Mouse (Mus musculus) thymus, postnatal 36 days (tissue): Measurements from ENCODE around the gene Sacs.
"Not testable (repeated sequence)": the region's sequence is repeated elsewhere in the genome, so short reads cannot be mapped to it uniquely, and the experiment has no call there.

ENCODE experiments used
- DNase-seq, 2 experiments: peaks; one replicate each; pipeline ENCODE4 v3.0.0; 2022; ENCODE audit warnings: mixed read lengths in 2 of 2

Sacs gene

DNA sequence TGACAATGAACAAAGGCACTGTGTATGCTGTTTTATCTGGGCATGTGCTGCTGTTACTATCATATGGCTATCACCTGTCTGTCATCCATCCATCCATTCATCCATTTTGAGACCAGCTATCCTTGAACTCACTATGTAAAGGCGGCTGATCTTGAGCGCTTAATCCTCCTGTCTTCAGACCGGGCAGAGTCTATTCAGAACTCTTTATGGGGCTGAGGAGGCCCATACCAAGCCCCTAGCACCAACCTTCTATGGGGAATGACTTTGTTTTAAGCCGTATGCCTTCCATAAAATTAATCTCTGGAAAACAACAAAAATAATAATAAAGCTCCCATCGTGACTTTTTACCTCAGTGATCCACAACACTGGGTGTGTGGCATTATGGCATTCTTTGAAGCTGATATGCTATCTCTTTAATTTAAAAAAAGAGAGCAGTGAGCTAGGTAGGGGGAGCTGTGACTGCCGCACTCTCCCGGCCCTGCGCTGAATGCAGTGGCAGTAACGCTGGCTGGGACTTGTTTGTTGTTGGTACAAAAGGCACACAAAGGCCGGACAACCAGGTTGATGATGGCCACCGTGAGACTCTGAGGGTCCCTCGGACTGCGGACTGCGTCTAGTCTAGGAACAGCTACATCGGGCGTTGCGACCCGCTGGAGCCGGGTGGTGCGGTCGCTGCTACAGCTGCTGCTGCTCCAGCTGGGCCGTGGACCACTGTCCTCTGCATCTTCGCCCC, at the start of gene Sacs:
Gene Sacs, plus strand, starts transcription at position 464 of the 733 bp plus-strand sequence.
- DNase-seq = no peak

DNA sequence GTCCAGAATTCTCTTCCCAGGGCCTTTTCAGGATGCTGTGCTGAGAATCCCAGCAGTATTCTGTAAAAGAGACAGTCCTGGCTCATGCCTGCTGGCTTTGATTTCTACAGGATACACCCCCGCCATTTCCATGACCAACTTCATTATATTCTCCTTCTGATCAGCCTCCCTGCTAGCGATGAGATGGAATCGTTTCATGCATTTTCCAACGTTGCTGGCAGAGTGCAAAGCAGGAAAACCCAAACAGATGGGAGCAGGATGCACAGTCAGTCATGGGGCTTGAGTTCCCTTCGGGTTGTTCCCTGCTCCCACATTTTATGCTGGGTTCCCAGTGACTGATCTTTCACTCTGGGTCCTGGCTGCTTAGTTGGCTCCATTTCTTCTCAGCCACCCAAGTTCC, 47.3 kb upstream of the Sacs start:
- no peak for DNase-seq

DNA sequence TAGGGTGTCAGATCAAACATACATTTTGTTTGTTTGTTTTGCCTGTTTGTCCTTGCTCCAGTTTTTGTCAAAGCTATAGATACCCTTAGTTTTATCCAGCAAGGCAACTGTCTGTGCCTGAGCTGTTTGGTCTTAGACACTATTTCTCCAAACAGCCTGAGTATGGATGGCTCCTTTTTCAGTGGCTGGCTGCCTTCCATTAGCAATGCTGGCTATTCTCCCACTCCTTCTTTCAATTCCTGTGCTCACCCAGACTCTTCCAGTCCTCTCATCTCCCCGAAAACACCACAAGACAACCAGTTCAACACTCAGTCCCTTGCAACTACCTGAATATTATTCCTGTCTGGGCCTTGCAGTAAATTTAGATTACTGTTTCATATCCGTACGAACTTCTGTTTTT, 46.2 kb upstream of the Sacs start:
- no peak for DNase-seq

DNA sequence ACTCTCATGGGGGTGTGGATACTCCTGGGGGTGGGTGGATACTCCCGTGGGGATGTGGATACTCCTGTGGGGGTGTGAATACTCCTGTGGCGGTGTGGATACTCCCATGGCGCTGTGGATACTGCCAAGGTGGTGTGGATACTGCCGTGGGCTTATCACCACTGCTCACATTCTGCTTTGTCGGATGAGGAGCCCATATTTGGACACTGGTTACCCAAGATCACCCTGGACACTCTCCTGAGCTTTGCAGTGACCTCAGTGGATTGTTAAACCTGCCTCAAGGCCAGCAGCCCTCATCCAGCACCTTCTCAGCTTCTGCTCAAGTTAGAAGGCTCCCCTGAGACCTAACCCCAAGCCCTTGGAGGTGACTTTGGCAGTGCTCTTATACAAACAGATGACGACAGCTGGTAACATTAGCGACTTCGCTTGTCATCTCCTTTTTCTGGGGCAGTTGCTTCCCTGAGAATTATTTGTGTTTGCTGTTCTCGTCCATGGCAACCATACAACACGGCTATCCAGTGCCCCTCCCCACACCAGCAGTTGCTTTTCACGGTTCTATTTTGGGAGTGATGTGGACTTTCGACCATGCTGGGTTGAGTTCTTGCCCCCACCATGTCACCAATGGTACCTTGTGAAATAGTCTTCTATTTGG, 40.2 kb upstream of the Sacs start:
- no peak for DNase-seq

DNA sequence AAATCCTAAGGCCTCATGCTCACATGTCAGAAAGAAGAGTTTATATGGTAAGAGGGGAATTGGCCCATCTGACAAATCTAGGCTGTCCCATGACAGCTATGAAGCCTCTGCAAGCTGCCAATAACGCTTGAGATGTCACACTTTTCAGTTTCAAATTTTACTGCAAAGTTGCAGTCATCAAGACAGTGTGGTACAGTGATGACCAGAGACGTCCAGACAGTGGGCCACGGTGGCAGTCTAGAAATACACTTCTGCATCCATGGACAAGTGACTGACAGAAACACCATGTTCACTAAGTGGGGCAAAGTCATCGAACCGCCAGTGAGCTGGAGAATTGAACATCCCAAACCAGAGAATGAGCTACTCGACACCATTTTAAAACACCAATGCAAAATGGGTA, 37.5 kb upstream of the Sacs start:
- DNase-seq = no peak

DNA sequence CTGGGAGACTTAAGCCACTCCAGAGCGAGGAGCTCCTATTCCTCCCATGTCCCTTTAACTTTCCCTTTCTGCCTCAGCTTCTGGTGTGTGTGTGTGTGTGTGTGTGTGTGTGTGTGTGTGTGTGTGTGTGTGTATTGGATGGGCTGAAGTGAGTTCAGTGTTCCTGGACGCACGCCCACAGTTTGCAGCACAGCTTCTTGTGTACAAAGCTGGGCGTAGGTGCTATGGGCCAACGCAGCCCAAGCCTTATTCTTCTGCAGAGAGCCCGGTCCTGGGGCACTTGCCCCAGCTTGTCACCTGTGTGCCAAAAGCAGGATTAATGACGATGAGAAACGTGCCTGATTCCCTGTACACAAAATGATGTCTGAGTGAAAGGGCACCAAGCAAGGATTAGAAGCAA, 31.9 kb upstream of the Sacs start:
- no peak for DNase-seq

DNA sequence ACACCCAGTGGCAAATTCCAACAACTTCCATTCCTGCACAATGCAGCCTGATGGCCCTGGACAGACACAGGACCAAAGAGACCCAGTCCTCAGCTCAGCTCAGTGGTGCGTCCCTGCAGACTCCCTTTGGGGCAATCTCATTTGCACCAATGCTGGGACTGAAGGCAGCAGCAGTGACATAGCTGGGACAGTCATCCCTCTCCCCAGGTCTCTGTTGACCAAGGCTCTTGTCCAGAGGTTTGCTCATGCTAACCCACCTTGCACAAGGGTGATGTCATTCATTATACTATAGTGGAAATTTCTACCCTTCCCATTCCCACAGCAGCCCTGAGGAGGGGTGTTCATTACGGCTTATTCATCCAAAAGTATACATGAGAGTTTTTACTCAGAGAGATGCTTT, 29.6 kb upstream of the Sacs start:
- DNase-seq = no peak

DNA sequence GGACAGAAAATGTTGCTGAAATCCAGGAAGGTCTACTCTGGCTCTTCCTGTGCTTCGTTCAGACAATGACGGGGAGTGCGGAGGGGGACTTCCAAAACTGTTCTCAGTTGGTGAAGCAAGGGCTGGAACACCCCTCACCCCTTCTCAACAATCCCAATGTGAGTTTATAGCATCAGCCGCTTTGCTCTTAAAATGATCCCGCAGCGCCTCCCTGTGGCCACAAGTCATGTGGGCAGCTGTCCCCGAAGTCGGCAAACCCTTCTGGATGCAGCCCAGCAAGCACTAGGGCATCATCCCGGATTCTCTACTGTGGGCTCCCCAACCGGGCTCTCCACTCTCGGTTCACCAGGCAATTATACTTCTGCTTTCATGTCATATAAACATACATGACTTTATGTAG, 25.9 kb upstream of the Sacs start:
- DNase-seq = peak; percentile 70 to 77

DNA sequence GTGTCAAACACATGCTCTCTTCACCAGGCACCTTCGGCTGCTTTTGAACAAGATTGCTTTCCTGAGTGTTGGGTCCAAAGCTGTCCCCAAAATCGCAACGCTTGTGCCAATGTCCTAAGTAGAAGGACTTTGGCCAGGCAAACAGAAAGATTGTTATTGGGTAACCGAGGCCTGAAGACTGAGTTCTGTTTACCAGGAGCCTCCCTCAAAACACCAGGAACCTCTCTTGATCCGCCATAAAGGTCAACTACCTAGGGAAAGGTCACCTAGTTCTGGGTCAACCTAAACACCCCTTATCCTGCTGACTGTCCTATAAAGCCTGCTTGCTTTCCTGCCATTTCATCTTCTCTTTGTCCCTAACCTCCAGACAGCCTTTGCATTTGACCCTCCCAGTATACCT, 13.5 kb upstream of the Sacs start:
- no peak for DNase-seq

DNA sequence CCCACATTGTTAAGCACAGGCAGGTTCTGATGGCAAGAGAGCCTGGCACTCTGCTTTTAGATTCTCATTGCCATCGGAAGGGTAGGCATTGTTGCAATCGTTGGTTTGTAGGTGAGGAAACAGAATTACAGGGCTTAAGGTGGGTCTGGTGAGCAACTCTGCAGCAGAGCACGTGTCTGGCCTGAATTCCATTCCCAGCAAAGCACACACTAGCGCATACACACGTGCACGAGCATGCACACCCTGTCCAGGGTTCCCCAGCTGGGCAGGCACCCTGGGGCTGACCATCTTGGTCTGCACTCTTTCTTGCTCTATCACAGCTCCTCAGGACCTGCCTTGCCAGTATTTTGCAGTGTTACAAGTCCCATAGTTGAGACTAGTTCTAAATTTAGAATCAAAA, 13.1 kb upstream of the Sacs start:
- DNase-seq = no peak

DNA sequence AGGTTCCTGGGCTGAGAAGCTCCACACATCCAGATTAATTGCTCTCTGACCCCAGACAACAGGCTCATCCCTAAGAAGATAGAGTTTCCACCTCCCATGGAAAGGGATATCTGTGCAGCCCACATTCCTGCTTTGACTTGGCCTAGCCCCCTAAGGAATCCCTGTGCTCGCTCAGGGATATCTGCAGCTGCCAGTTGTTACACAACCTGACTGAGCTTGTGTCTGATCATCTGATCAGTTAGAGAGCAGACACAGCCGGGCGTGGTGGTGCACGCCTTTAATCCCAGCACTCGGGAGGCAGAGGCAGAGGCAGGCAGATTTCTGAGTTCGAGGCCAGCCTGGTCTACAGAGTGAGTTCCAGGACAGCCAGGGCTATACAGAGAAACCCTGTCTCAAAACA, 10.9 kb upstream of the Sacs start:
- not testable (repeated sequence) for DNase-seq

DNA sequence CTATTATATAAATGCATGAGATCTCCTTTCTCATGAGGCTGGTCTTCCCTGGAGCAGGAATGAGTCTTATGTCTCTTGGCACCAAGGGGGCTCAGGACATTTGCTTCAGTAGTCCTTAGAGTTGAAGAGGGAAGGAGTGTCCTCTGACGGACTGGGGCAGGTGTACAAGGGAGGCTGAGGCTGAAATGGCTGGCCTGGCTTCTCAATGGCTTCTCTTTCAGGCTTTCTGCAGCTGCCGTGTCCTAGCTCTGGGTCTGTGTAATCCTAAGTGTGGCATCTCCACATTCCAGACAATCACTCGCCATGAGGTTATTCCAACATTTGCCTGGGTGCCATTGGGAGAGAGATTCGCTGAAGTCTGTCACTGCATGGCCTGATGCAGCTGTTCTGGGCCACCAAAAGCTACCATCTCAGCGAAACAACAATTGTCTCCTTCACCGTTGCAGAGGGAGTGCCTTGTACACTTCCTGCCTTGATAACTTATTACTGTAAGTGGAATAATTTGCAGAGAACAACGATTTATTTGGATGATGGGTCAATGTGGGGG, 9.2 kb upstream of the Sacs start:
- no peak for DNase-seq

DNA sequence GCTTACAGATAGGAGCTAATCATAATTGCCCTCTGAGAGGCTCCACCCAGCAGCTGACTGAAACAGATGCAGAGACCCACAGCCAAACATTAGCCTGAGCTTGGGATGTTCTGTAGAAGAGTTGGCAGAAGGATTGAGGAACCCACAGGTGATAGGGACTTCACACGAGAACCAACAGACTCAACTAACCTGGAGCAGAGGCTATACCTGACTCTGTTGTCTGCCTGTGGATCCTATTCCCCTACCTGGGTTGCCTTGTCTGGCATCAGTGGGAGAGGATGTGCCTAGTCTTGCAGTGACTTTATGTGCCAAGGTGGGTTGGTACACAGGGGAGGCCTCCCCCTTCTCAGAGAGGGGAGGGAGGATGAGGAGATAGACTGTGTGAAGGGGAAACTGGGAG, 5.7 kb upstream of the Sacs start:
- no peak for DNase-seq

DNA sequence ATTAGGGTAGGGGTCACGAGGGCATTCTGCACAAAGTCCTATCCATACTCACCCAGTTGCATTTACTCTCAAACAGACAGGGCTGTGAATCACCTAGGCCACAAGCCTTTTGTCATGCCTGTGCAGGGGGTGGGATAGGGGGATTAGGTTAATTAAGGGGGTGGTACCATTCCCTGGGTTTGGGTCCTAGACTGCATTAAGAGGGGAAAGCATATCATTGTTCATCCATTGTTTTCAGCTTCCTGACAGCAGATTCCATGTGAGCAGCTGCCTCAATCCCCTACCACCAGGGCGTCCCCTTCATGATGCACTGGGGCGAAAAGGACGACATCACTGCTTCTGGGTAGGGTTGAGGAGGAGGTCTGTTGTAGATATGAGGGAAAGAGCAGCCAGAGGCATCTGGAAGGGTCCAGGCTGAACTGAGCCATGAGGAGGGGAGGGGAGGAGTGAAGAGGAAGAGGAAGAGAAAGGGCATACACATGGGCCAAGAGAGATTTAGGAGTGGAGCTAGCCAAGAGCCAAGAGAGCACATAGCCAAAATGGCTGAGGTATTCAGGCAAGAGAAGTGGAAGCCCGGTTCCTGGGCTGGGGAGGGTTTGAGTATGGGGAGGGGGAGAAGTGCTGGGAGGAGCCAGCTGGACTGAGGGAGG, 3.8 kb upstream of the Sacs start:
- DNase-seq = no peak

DNA sequence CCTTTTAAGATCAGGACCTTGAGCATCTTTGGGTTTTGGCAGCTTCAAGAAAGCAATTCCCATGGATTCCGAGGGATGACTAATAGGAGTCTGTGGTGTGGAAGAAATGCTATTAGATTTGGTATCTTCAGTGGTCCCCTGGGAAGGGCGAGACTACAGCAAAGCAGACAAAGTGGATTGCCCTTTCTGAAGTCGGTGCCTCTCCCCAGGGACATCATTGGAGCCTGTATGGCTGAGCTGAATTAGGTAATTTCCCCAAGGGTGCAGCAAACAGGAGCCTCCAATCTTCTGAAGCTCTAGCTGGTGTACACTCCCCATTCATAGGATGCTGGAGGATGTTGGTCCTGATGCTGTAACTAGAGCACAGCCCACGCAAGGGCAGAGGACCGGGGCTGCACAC, 847 bp upstream of the Sacs start:
- DNase-seq = no peak

DNA sequence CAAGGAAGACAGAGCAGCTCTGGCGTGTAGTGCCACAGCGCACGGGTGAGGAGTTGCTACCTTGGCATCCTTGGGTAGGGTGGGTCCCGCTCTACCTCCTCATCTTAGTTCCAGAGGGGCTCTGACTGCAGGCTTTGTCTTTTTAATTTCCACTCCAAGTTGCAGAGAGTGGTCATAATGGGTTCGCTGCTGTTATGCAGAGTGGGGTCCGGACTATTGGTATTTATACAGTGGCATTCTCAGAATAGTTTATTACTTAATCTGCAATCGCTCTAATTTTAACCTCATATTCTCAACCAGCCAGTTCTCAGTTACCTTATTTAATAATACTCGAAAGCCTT, 440 bp downstream of the Sacs start:
- DNase-seq = no peak

DNA sequence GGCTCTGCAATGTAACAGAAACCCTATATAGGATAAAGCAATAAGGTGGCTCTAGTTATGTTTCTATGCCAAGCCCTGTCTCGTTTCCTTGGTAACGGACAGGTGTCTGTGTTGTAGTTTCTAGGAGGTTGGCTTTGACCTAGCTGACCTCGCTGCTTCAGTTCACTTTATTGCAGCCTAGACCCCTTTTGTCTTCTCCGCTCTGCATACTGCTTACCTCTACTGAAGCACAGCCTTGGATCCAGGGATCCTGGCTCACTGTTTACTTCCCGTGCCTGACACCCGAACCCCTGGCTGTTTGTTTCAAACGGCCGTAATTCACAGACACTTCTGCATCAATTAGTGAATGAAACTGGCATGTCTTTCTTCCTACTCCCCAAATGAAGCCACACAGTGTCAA, 5.1 kb downstream of the Sacs start:
- DNase-seq = no peak

DNA sequence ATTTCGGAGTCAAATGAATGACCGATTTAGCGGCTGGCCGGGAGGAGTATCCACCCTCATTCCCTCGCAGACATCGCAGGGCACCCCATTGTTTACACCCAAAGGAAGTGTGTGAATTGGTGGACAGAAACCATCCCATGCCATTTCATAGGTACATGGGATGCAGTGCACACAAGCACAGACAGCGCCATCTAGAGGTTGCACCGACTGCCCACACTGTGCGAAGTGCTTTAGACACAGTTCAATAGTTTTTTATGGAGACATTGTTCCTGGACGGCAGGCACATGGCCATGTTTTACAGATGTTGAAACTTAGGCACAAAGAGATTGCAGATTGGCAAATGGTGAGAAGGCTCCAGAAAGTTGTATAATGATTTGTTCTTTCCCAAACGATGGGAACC, 5.6 kb downstream of the Sacs start:
- peak; percentile 22 to 24 for DNase-seq

DNA sequence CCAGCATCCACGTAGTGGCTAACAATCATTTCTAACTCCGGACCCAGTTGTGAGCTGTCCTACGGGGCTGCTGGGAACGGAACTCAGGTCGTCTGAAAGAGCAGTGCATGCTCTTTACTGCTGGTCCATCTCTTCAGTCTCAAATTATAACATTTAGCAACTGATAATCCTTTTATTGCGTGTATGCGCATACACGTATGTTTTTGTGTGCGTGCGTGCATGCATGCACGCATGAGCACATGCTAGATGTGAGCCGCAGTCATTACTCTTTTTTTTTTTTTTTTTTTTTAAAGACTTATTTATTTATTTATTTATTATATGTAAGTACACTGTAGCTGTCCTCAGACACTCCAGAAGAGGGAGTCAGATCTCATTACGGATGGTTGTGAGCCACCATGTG, 12.2 kb downstream of the Sacs start:
- DNase-seq = not testable (repeated sequence)

DNA sequence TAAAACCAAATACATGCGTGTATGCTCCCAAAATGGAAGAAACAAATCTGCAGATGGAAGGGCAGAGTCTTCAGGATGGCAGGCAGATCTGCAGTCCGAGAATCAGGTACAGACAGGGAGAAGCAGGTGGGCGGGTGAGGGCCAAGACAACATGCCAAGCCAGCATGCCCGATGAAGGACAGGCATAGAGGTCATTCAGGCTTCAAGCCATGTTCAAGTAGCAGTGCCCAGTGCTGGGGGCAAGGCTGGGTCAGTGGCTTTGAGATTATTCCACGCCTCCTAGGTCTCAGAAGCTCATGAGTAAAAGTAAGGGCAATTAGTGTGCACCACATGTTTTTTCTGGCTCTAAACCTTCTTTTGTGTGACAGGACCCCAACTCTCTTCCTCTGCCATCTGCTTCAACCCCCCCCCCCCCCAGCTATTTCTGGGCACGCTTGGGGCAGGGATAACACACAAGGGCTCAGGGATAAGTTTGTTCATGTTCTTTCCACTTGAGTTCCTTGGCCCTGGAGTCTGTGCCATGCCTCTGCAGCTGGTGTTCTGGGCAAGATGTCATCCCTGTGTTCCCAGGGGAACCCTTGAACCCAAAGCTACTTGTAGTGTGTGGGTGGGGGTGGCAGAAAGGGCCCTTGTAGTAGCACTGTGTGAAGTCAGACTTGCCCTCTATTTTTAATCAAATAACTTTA, 16.8 kb downstream of the Sacs start:
- no peak for DNase-seq

DNA sequence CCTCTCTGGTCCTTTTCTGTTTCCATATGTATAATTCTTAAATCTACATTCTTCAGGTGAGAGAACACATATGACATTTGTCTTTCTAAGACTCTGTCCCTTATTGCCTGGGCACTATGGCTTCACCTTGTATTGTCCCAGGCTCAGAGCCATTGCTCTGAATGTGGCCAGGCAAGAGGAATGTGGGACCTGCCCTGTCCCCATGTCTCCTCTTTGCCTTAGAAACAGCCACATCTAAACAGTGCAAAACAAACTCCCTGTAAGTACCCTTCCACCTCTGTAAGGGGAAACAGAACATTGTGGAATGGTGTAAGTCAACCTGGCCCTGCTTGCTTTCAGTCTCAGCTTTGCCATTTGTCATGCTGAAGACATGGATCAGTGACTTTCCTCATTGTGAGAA, 17.4 kb downstream of the Sacs start:
- no peak for DNase-seq

DNA sequence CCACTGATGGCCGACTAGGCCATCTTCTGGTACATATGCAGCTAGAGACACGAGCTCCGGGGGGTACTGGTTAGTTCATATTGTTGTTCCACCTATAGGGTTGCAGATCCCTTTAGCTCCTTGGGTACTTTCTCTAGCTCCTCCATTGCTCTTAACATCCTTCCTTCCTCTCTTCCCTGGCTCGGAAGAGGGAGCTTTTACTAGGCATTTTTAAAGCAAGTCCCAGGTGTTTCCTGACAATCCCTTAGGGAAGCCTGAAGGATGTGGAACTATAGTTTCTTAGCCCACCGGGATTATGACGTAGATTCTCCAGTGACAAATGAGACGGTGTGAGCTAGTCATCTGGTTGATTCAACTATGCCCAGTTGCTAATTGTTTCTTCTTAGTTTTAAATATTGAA, 19.2 kb downstream of the Sacs start:
- not testable (repeated sequence) for DNase-seq

DNA sequence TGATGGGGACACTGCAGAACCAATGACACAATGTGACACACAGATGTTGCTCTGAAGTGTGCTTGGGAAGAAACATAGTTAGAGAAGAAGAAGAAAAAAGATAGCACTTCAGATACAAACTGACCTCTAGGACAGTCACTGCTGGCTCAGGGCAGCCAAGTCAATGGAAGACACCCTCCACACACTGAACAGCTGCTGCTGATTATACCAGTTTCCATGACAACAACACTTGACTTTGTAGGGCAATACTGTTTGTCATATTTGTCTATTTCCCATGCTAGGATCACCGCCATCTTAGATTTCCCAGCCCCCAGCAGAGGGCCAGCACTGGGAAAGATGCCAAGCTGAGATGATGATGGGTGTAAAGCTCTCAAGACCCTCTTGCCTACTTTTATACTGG, 22.7 kb downstream of the Sacs start:
- no peak for DNase-seq
